Mouse (Mus musculus) forebrain, postnatal 0 days (tissue): ENCODE measurements at regions not wholly inside any gene's neighbourhood (a gene's known extent, or its start where the extent isn't known, plus 50 kb on each side); places are given as distances from the start of the nearest gene placed in this dataset.

Experiments
- ATAC-seq: fragments of 200-750 bp; cut with Nextera tagmentation; 2 replicates; pipeline ENCODE4 v1.8.0; 2017; ENCODE audit warnings: mild to moderate bottlenecking, moderate library complexity
- DNase-seq: peaks from one replicate; pipeline ENCODE4 v3.0.0-alpha.2; 2015
- H3K27ac ChIP-seq: fragments of 300-500 bp; sonication (generic); 2 replicates; pipeline ENCODE4 v1.5.1; 2014; ENCODE audit warnings: low read depth, mild to moderate bottlenecking, antibody characterized with exemption, low read length, moderate library complexity, mixed read lengths
- H3K27me3 ChIP-seq: fragments of 300-500 bp; sonication (generic); 2 replicates; pipeline ENCODE4 v1.6.1; 2014; ENCODE audit warnings: mild to moderate bottlenecking, low read length, mixed read lengths; ENCODE audit not compliant: insufficient read depth
- H3K36me3 ChIP-seq: fragments of 300-500 bp; sonication (generic); 2 replicates; pipeline ENCODE4 v1.6.1; 2014; ENCODE audit warnings: mild to moderate bottlenecking, moderate library complexity; ENCODE audit not compliant: insufficient read depth
- H3K4me1 ChIP-seq: fragments of 300-500 bp; sonication (generic); 2 replicates; pipeline ENCODE4 v1.6.1; 2014; ENCODE audit warnings: antibody characterized with exemption; ENCODE audit not compliant: insufficient read depth
- H3K4me2 ChIP-seq: fragments of 300-500 bp; sonication (generic); 2 replicates; pipeline ENCODE4 v1.6.1; 2014; ENCODE audit warnings: low read depth, mild to moderate bottlenecking, moderate library complexity
- H3K4me3 ChIP-seq: fragments of 300-500 bp; sonication (generic); 2 replicates; pipeline ENCODE4 v1.5.1; 2014; ENCODE audit warnings: low read depth, low read length, mixed read lengths
- H3K9ac ChIP-seq: fragments of 300-500 bp; sonication (generic); 2 replicates; pipeline ENCODE4 v1.6.1; 2014; ENCODE audit warnings: mild to moderate bottlenecking
- H3K9me3 ChIP-seq: fragments of 300-500 bp; sonication (generic); 2 replicates; pipeline ENCODE4 v1.6.1; 2016; ENCODE audit warnings: low read length
- CTCF ChIP-seq: sonication (generic); IDR thresholded peaks from 2 replicates; pipeline ENCODE4 v1.5.1; 2016; ENCODE audit warnings: antibody characterized with exemption, control low read depth, low read depth
- WGBS: fragments of 180-500 bp; shearing (Covaris S2); extraction: QIAGEN DNeasy Blood & Tissue Kit; methylation state at CpG from one replicate; pipeline ENCODE4 v1.1.7; 2014; 5-methylcytosine and 5-hydroxymethylcytosine counted together

DNA sequence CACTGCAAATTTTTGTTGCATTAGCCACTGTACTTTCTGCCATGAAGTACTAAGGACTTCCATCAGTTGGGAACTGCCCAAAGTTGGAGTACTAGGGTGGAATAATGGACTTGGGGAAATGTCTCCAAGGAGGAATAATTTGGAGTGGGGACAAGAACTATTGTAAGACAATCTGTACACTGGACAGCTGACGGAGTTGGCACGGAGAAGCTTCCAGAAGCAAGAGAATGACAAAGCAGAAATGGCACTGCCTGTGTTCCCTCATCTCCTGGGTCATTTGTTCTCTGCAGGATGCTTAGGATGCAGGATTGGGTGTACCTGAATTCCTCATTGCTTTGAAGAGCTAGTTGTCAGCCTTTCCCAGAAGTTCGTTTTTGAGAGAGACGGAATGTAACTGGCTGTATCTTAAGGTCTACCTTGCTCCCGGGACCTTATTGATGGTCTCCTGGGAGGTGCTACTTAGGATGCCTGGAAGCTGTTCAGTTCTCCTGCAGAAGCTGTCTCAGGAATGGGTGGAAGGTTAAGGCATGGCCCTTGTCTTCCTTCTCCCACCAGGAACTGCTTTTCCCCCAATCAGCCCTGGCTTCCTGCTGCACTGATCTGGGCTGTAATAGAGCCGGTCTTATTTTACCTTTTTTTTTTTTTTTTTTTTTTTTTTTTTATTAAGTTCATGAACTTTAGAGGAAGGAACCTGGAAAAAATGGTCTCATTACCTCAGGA is 272.4 kb downstream of the Plpp3 start:
- no peak for ATAC-seq
- Histone ChIP-seq H3K9me3 (no peaks in the 10 kb centered on the region), H3K27me3 (no peaks in the 10 kb centered on the region), H3K9ac (no peak overlapping the region), H3K27ac (no peak overlapping the region), H3K4me3 (no peak overlapping the region), H3K4me1 (no peaks in the 10 kb centered on the region), H3K36me3 (no peaks in the 10 kb centered on the region), H3K4me2 (no peak overlapping the region)
- no peak for TF ChIP-seq CTCF
- 94% methylated on average over 6 of the region's 6 CpGs for WGBS
- no peak for DNase-seq

DNA sequence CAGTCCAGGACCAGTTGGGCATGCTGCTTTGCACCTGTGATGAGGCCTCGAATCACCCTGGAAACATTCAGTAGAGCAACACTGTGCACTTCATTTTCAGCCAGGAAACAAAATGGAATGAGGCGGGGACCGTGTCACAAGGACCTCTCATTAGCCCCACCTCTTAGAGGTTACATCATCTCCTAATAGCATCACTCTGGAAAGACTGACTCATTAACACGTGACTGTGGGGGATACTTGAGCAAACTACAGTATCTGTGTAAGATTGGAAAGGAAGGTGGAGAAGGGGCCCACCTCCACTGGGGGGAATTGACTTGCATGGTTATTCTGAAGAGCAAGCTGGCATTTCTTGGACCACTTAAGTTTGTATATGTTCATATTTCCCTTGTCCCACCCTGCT is 275.3 kb downstream of the Plpp3 start:
- no peak for DNase-seq
- ATAC-seq = no peak
- H3K9ac ChIP-seq = no peak overlapping the region
- H3K27ac ChIP-seq = no peak overlapping the region
- no peaks in the 10 kb centered on the region for H3K4me1 ChIP-seq
- H3K36me3 ChIP-seq = no peaks in the 10 kb centered on the region
- no peak overlapping the region for H3K4me3 ChIP-seq
- no peak for TF ChIP-seq CTCF
- H3K4me2 ChIP-seq = no peak overlapping the region
- no peaks in the 10 kb centered on the region for H3K9me3 ChIP-seq
- 77% methylated on average over 4 of the region's 4 CpGs for WGBS
- H3K27me3 ChIP-seq = no peaks in the 10 kb centered on the region

DNA sequence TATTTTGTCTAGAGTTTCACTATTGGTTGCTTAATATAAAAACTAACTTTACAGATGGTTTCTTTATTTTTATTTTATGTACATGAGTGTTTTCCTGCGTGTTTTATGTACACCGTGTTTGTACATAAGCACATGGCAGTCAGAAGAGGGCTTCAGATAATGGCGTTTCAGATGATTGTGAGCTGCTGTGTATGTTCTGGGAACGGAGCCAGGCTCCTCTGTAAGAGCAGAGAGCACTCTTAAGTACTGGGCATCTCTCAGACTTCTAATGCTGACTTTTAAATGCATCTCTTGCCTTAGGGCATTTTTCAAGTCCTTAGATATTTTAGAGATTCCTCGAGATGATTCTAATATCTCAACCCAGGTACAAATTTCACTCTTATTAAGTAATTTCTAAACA is 280.0 kb downstream of the Plpp3 start:
- Histone ChIP-seq H3K4me1 (no peaks in the 10 kb centered on the region), H3K36me3 (no peaks in the 10 kb centered on the region), H3K9ac (no peak overlapping the region), H3K9me3 (no peaks in the 10 kb centered on the region), H3K27ac (no peak overlapping the region), H3K4me2 (no peak overlapping the region), H3K4me3 (no peak overlapping the region), H3K27me3 (no peaks in the 10 kb centered on the region)
- 50% methylated on average over 5 of the region's 5 CpGs for WGBS
- ATAC-seq (no peak), DNase-seq (no peak)
- TF ChIP-seq CTCF = no peak

DNA sequence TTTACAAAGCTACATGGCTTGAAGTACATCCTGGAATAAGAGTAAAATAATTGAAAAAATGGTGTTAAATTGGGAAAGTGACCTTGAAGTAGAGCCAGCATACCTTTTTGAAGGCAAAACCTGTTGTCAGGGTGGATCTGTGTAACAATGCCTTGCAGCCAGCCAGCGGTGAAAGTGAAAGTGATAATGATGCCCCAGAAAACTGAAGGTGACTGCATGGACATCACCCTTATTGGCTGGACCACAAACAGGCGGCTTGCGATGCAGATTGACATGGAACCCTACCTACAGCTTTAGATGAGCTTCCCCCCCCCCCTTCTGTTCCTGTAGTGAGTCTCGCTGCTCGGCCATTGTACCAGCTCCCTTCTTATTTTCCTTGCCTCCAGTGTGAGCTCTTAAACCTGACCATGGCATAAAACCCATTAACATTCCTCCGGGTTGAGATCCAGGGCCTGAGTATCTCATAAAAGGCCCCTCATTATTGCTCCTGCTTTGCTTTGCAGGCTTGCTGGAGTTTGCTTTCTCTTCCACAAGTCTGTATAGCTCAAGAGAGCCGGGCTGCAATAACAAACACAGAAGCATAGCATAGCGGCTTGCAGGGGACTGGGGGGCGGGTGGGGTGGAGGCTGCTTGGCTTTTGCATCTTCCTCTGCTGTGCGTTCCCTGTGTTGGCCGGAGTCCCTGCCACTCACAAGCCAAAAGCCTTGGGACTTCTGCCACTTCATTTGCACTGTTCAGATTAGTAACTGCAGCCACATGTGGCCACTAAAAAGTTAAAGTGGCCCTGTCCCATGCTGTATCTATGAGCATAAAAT is 292.1 kb downstream of the Plpp3 start:
- Histone ChIP-seq H3K4me2 (peak overlapping the region; percentile 8; the same call in 1 of the 2 replicates), H3K4me1 (0 out of 2 replicates have a peak, but pooled peaks cover 3% of the 10 kb centered on the region), H3K9me3 (no peaks in the 10 kb centered on the region), H3K9ac (no peak overlapping the region), H3K4me3 (no peak overlapping the region), H3K36me3 (no peaks in the 10 kb centered on the region), H3K27me3 (no peaks in the 10 kb centered on the region), H3K27ac (no peak overlapping the region)
- DNase-seq (peak; percentile 37), ATAC-seq (no peak)
- TF ChIP-seq CTCF = no peak
- 19% methylated on average over 11 of the region's 11 CpGs for WGBS

DNA sequence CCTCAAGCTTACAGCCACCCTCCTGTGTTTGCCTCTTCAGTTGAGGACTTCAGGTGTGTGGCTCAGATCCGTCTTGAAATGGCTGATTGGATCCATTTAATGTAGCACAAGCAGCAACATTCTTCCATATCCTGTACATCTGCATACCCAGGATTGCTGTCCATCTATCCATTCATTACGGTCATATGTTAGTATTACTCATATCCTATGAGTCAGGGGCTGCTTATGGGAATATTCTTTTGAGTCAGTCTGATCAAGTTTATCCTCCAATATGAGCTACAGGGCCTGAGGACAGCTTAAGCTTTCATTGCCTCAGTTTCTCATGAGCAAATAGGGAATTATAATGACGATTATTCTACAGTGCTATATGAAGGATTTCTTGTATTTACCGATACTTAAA is 293.7 kb downstream of the Plpp3 start:
- Histone ChIP-seq H3K9me3 (no peaks in the 10 kb centered on the region), H3K27me3 (no peaks in the 10 kb centered on the region), H3K9ac (no peak overlapping the region), H3K4me2 (no peak overlapping the region), H3K4me1 (0 out of 2 replicates have a peak, but pooled peaks cover 3% of the 10 kb centered on the region), H3K4me3 (no peak overlapping the region), H3K36me3 (no peaks in the 10 kb centered on the region), H3K27ac (no peak overlapping the region)
- WGBS = 95% methylated on average over 4 of the region's 4 CpGs
- ATAC-seq (no peak), DNase-seq (no peak)
- TF ChIP-seq CTCF = no peak

DNA sequence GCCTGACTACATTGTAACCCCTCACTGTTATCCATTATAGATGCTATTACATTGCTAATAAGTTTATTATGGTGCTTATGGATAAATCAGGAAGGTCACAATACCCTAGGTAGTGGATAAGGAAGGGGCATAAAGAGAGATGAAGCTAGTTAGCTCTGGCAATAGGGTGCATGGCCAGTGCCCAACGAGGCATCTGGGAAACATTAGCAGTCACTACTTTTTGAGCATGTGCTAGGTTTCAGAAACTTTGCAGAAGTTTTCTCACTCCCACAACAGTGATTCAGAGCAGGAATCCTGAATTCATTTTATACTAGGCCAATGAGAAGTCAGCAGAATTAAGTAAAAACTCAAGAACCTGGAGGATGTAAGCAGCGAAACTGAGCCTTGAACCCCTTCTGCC is 294.7 kb downstream of the Plpp3 start:
- no peak for TF ChIP-seq CTCF
- 91% methylated on average over 2 of the region's 2 CpGs for WGBS
- H3K4me2 ChIP-seq = no peak overlapping the region
- no peak overlapping the region for H3K4me3 ChIP-seq
- no peaks in the 10 kb centered on the region for H3K27me3 ChIP-seq
- 0 out of 2 replicates have a peak, but pooled peaks cover 3% of the 10 kb centered on the region for H3K4me1 ChIP-seq
- no peak overlapping the region for H3K27ac ChIP-seq
- H3K9me3 ChIP-seq = no peaks in the 10 kb centered on the region
- H3K36me3 ChIP-seq = no peaks in the 10 kb centered on the region
- DNase-seq (no peak), ATAC-seq (no peak)
- H3K9ac ChIP-seq = no peak overlapping the region

DNA sequence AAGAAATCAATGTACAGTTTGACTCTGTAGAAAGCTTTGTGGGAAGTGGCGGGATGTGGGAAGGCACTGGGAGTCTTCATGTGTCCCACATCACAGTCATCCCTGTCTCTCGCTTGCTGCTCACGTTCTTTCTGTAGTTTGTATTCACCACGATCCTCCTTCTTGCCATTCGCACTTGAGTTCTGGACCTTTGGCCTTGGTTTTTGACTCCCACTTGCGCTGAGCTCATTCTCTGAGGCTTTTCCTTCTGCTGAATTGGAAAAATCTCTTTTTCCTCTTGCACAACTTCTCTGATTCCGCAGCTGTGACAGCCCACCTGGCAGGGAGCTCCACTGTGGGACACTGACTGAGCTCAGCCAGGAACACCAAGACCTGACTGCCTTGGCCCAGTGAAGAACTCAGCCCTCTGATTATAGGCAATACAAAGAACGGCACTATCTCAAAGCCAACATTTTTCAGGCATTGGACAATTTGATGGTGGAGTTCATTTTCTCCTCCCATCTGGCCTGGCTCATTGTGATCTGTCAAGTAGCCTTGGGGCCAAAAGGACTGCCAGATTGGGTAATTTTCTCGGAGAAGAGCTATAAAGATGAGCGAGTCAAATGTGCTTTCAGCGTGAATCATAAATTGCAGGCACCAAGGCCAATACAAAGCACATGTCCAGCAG is 299.9 kb downstream of the Plpp3 start:
- no peak for ATAC-seq
- H3K27me3 ChIP-seq = no peaks in the 10 kb centered on the region
- H3K9me3 ChIP-seq = no peaks in the 10 kb centered on the region
- 76% methylated on average over 11 of the region's 11 CpGs for whole genome bisulfite sequencing
- H3K27ac ChIP-seq = no peak overlapping the region
- no peak for TF ChIP-seq CTCF
- no peak overlapping the region for H3K9ac ChIP-seq
- peak; percentile 1 for DNase-seq
- no peak overlapping the region for H3K4me3 ChIP-seq
- H3K4me2 ChIP-seq = no peak overlapping the region
- H3K36me3 ChIP-seq = no peaks in the 10 kb centered on the region
- H3K4me1 ChIP-seq = no peaks in the 10 kb centered on the region
